Mouse (Mus musculus) ovary, postnatal 36 days (tissue): ENCODE data around the gene Gm20937.
"Not testable (repeated sequence)": the region's sequence is repeated elsewhere in the genome, so short reads cannot be mapped to it uniquely, and the experiment has no call there.

Experiments
- DNase-seq: peaks from one replicate; pipeline ENCODE4 v3.0.0; 2022; ENCODE audit warnings: low spot score, mixed read lengths

The Gm20937 gene

GRCm38 (mm10) chrY:68294798-68295197 lies at the start of gene Gm20937:
Gene Gm20937, minus strand, starts transcription at chrY:68294898.
- DNase-seq, result not testable (repeated sequence)
